Mouse (Mus musculus) intestine, postnatal 0 days (tissue): Measurements from ENCODE around the gene Vwf. TPM values are rescaled to one million over a fixed set of nuclear protein-coding genes. Genes with fewer than 3 reads are reported as not detected.

Experiments used
- ATAC-seq: fragments of 200-750 bp; cut with Nextera tagmentation; 2 replicates; pipeline ENCODE4 v1.8.0; 2017; ENCODE audit warnings: mild to moderate bottlenecking, moderate TSS enrichment, moderate library complexity
- H3K27ac ChIP-seq: fragments of 300-500 bp; sonication (generic); 2 replicates; pipeline ENCODE4 v1.5.1; 2014; ENCODE audit warnings: mild to moderate bottlenecking, low read depth, low read length, moderate library complexity
- H3K27me3 ChIP-seq: fragments of 300-500 bp; sonication (generic); replicated peaks from 2 replicates; pipeline ENCODE4 v1.6.1; 2014; ENCODE audit warnings: low read length, mixed read lengths; ENCODE audit not compliant: control insufficient read depth, insufficient read depth
- H3K36me3 ChIP-seq: fragments of 300-500 bp; sonication (generic); 2 replicates; pipeline ENCODE4 v1.6.1; 2014; ENCODE audit warnings: mild to moderate bottlenecking, moderate library complexity; ENCODE audit not compliant: control insufficient read depth, insufficient read depth
- H3K4me1 ChIP-seq: fragments of 300-500 bp; sonication (generic); replicated peaks from 2 replicates; pipeline ENCODE4 v1.6.1; 2014; ENCODE audit warnings: antibody characterized with exemption, low read length, mixed read lengths; ENCODE audit not compliant: control insufficient read depth, insufficient read depth
- H3K4me2 ChIP-seq: fragments of 300-500 bp; sonication (generic); replicated peaks from 2 replicates; pipeline ENCODE4 v1.6.1; 2014; ENCODE audit warnings: low read depth, mild to moderate bottlenecking, moderate library complexity
- H3K4me3 ChIP-seq: fragments of 300-500 bp; sonication (generic); 2 replicates; pipeline ENCODE4 v1.5.1; 2014; ENCODE audit warnings: low read depth, low read length
- H3K9ac ChIP-seq: fragments of 300-500 bp; sonication (generic); 2 replicates; pipeline ENCODE4 v1.6.1; 2014; ENCODE audit warnings: mild to moderate bottlenecking, low read depth, low read length
- H3K9me3 ChIP-seq: fragments of 300-500 bp; sonication (generic); 2 replicates; pipeline ENCODE4 v1.6.1; 2016; ENCODE audit warnings: mixed run types; ENCODE audit not compliant: control insufficient read depth
- CTCF ChIP-seq: sonication (generic); IDR thresholded peaks from 2 replicates; pipeline ENCODE4 v1.5.1; 2016; ENCODE audit warnings: low read depth, mild to moderate bottlenecking, control low read depth, antibody characterized with exemption, moderate library complexity
- WGBS: fragments of 180-500 bp; shearing (Covaris S2); extraction: QIAGEN DNeasy Blood & Tissue Kit; methylation state at CpG from one replicate; pipeline ENCODE4 v1.1.7; 2014; 5-methylcytosine and 5-hydroxymethylcytosine counted together
- polyA plus RNA-seq: library from polyadenylated mRNA; unstranded; fragments of >200 nt; fragmentation: Nextera tagmentation; extraction: Ambion mirVana; gene quantifications from 2 replicates; pipeline ENCODE4 v1.2.1, GENCODE M21; 2015

Gene Vwf
- polyA plus RNA-seq, 1 experiment from 2014 or later = 10.6 TPM

DNA sequence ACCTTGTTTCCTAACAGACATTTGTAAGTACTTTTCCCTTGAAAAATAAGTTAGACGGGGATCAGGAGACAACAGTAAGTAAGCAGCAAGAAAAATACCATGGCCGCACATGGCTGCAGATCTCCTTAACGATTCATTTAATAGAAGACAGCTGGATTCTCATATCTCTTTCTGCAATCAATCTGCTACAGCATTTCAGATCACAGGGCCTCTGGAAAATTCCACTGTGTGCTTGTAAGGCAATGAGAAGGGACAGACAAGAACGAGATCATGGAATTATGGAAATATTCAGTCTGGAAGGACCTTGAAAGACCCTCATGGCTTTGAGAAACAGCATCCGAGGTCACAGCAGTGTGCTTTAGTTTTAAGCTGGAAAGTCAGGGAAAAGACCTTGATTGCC is 55.2 kb downstream of the Vwf start:
- no peak overlapping the region for H3K27ac ChIP-seq
- no peaks in the 10 kb centered on the region for H3K27me3 ChIP-seq
- no peak for ATAC-seq
- H3K4me1 ChIP-seq = no peaks in the 10 kb centered on the region; the same call in 1 of the 2 replicates
- H3K36me3 ChIP-seq = no peaks in the 10 kb centered on the region
- no peak overlapping the region for H3K9ac ChIP-seq
- H3K4me2 ChIP-seq = no peak overlapping the region
- WGBS = 70% methylated on average over 5 of the region's 5 CpGs
- no peak for TF ChIP-seq CTCF
- no peaks in the 10 kb centered on the region for H3K9me3 ChIP-seq
- no peak overlapping the region for H3K4me3 ChIP-seq

DNA sequence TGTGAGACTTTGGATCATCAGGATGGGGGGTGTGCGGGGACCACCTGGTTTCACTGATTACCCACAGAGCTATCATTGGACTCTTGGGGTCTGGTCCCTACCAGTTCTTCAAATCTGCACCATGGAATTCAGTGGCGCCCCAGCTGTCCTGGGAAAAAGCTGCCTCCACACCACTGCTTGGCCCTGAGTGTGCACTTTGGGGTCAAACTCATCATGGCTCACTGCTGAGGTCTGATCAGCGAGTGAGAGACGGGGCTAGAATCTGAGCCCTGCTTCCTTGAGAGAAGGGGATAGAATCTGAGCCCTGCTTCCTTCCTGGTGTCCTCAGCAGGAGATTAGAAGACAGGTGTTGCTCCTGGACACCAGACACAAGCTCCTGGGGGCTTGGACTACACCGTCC is 55.8 kb downstream of the Vwf start:
- no peaks in the 10 kb centered on the region for H3K27me3 ChIP-seq
- no peak overlapping the region for H3K4me3 ChIP-seq
- H3K27ac ChIP-seq = no peak overlapping the region
- 80% methylated on average over 5 of the region's 5 CpGs for WGBS
- no peak overlapping the region for H3K4me2 ChIP-seq
- no peaks in the 10 kb centered on the region for H3K4me1 ChIP-seq
- H3K9ac ChIP-seq = no peak overlapping the region
- H3K9me3 ChIP-seq = no peaks in the 10 kb centered on the region
- TF ChIP-seq CTCF = no peak
- no peak for ATAC-seq
- H3K36me3 ChIP-seq = no peaks in the 10 kb centered on the region

DNA sequence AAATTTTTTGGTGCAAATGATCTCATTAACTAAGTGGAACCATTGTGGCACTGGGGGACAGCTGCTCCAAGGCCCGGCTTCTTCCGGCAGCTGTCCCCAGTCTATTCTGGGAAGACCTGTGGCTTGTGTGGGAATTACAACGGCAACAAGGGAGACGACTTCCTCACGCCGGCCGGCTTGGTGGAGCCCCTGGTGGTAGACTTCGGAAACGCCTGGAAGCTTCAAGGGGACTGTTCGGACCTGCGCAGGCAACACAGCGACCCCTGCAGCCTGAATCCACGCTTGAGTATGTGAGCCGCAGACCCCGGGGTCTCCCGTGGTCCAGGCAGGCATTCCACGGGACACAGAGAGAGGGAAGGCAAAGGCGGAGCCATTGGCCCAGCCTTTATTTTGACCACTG is 56.7 kb downstream of the Vwf start:
- Histone ChIP-seq H3K27me3 (no peaks in the 10 kb centered on the region), H3K9ac (no peak overlapping the region), H3K9me3 (no peaks in the 10 kb centered on the region), H3K4me1 (no peaks in the 10 kb centered on the region), H3K27ac (no peak overlapping the region), H3K4me3 (no peak overlapping the region), H3K4me2 (peak overlapping the region; percentile 48), H3K36me3 (no peaks in the 10 kb centered on the region)
- WGBS = 8% methylated on average over 18 of the region's 18 CpGs
- TF ChIP-seq CTCF = peak; percentile 98
- peak; percentile 71 for ATAC-seq

DNA sequence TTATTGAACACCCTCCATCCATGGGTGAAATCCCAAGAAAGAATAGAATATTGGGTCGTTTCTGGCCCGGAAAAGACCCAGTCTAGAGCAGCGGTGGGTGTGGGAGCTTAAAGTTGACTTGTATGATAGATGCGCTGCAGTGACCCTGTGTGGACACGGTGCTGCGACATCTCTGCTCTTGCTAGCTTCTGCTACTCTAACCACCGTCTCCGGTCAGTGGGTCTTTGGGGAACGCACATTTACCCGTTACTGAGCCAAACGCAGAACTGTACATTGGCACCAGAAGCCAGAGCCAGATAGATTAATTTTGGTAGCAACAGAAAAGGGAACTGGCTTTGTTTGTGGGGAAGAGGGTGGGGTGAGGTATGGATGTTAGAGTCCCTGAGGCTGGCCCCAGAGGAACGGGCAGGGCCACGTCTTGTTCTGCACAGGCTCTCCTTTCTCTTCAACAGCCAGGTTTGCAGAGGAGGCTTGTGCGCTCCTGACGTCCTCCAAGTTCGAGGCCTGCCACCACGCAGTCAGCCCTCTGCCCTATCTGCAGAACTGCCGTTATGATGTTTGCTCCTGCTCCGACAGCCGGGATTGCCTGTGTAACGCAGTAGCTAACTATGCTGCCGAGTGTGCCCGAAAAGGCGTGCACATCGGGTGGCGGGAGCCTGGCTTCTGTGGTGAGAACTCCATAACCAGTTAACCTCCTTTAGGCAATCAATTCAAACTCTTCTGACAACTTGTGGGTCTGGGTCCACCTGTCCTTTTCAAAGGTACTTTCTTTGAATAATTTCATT is 57.3 kb downstream of the Vwf start:
- Histone ChIP-seq H3K27me3 (no peaks in the 10 kb centered on the region), H3K9ac (no peak overlapping the region), H3K36me3 (no peaks in the 10 kb centered on the region), H3K4me2 (peak overlapping the region; percentile 48), H3K9me3 (no peaks in the 10 kb centered on the region), H3K4me3 (no peak overlapping the region), H3K4me1 (no peaks in the 10 kb centered on the region), H3K27ac (no peak overlapping the region)
- WGBS = 69% methylated on average over 26 of the region's 26 CpGs
- no peak for ATAC-seq
- TF ChIP-seq CTCF = no peak

DNA sequence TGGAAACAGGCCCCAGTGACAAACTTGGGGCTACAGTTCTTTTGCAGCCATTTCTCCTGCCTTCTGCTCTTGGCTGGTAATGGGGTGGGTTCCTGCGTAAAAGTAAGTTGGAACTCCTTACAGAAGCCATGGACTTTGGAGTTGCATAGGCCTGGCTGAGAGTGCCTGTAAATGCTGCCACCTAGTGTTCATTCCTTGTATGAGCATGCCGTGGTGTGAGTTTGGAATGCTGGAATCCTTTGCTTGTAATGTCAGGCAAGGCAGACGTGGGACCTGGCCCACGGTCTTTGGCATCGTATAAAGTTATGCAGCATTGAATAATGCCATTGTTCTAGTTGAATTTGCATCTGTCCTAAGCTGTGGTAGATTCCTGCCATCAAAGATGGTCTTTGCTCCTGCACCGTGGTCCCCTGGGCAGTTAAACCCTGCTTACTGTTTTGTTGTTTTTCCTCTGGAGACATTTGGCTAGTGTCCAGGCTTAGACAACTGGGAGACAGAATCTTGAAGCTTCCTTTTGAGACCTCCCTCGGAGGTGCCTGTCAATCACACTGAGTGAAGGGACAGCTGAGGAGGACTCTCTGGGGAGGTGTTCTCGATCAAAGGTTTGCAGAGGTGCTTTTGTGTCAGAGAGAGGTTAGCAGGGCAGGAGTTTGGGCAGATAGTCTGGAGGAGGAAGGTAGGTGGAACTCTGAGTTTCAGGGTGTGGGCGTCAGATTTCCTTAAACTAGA is 58.1 kb downstream of the Vwf start:
- no peaks in the 10 kb centered on the region for H3K27me3 ChIP-seq
- peak; percentile 98 for TF ChIP-seq CTCF
- no peak overlapping the region for H3K27ac ChIP-seq
- H3K4me3 ChIP-seq = no peak overlapping the region
- ATAC-seq = peak; percentile 57
- H3K4me2 ChIP-seq = no peak overlapping the region
- no peaks in the 10 kb centered on the region for H3K36me3 ChIP-seq
- 23% methylated on average over 9 of the region's 9 CpGs for WGBS
- H3K9me3 ChIP-seq = no peaks in the 10 kb centered on the region
- no peak overlapping the region for H3K9ac ChIP-seq
- no peaks in the 10 kb centered on the region for H3K4me1 ChIP-seq

DNA sequence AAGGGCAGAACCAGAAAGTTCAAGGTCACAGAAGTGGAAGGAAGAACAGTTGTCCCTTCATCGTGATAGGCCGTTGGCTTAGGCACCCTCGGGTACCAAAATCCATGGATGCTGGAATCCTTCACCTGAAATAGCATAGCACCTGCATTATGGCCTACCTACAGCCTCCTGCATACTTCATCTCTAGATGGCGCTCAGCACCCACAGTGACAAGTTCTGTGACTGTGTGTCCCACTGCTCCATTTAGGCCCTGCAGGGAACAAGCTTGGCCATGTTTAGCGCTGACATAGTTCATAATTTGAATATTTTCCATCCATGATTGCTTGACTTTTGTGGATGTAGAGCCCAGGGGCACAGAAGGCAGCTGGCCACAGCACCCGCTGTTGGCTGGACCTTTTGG is 62.5 kb downstream of the Vwf start:
- H3K4me3 ChIP-seq = no peak overlapping the region
- H3K4me1 ChIP-seq = no peaks in the 10 kb centered on the region
- H3K36me3 ChIP-seq = no peaks in the 10 kb centered on the region
- no peak overlapping the region for H3K27ac ChIP-seq
- no peak overlapping the region for H3K9ac ChIP-seq
- no peak for ATAC-seq
- H3K9me3 ChIP-seq = no peaks in the 10 kb centered on the region
- peak; percentile 58 for TF ChIP-seq CTCF
- 79% methylated on average over 6 of the region's 6 CpGs for WGBS
- no peak overlapping the region for H3K4me2 ChIP-seq
- no peaks in the 10 kb centered on the region for H3K27me3 ChIP-seq
